Mouse (Mus musculus) kidney, postnatal 4 days (tissue): ENCODE measurements around the gene Gatad2a.
"Not testable (repeated sequence)": the region's sequence is repeated elsewhere in the genome, so short reads cannot be mapped to it uniquely, and the experiment has no call there.

ENCODE experiments used
- DNase-seq, 2 experiments: peaks; one replicate each; pipeline ENCODE4 v3.0.0; 2021; ENCODE audit warnings: mixed read lengths in 2 of 2

Gatad2a gene

GRCm38 (mm10) chr8:69988936-69989335 lies 7.2 kb downstream of the Gatad2a start:
- not testable (repeated sequence) for DNase-seq

GRCm38 (mm10) chr8:69987744-69988143 lies 8.4 kb downstream of the Gatad2a start:
- DNase-seq, result no peak

- DNase-seq, result no peak
Observed at GRCm38 (mm10) chr8:69984876-69985553, 11.2 kb downstream of the Gatad2a start.

- no peak for DNase-seq
Observed at GRCm38 (mm10) chr8:69978456-69978855, 17.7 kb downstream of the Gatad2a start.

- no peak for DNase-seq
Observed at GRCm38 (mm10) chr8:69974806-69975205, 21.4 kb downstream of the Gatad2a start.

- DNase-seq, result peak; percentile 97 to 98
Observed at GRCm38 (mm10) chr8:69974194-69974614, 22.0 kb downstream of the Gatad2a start.

GRCm38 (mm10) chr8:69973442-69974161 lies 22.6 kb downstream of the Gatad2a start:
- peak; percentile 68 to 80 for DNase-seq

- DNase-seq, result no peak
Observed at GRCm38 (mm10) chr8:69973063-69973441, 23.1 kb downstream of the Gatad2a start.

- no peak for DNase-seq
Observed at GRCm38 (mm10) chr8:69970880-69971279, 25.3 kb downstream of the Gatad2a start.

- no peak for DNase-seq
Observed at GRCm38 (mm10) chr8:69967291-69967933, 28.8 kb downstream of the Gatad2a start.

- DNase-seq, result no peak
Observed at GRCm38 (mm10) chr8:69959241-69959640, 36.9 kb downstream of the Gatad2a start.

GRCm38 (mm10) chr8:69957879-69958278 lies 38.3 kb downstream of the Gatad2a start:
- DNase-seq, result no peak

- DNase-seq, result no peak
Observed at GRCm38 (mm10) chr8:69957419-69957818, 38.8 kb downstream of the Gatad2a start.

GRCm38 (mm10) chr8:69956651-69957050 lies 39.5 kb downstream of the Gatad2a start:
- DNase-seq, result no peak

- DNase-seq, result no peak
Observed at GRCm38 (mm10) chr8:69954642-69955041, 41.5 kb downstream of the Gatad2a start.

GRCm38 (mm10) chr8:69954213-69954612 lies 42.0 kb downstream of the Gatad2a start:
- DNase-seq, result no peak

- DNase-seq, result no peak
Observed at GRCm38 (mm10) chr8:69950300-69950699, 45.9 kb downstream of the Gatad2a start.

GRCm38 (mm10) chr8:69942495-69942894 lies 53.7 kb downstream of the Gatad2a start:
- not testable (repeated sequence) for DNase-seq

- DNase-seq, result no peak
Observed at GRCm38 (mm10) chr8:69940386-69940785, 55.8 kb downstream of the Gatad2a start.

GRCm38 (mm10) chr8:69939633-69940032 lies 56.6 kb downstream of the Gatad2a start:
- peak; percentile 24 to 58 for DNase-seq

GRCm38 (mm10) chr8:69938245-69938982 lies 57.8 kb downstream of the Gatad2a start:
- no peak for DNase-seq

GRCm38 (mm10) chr8:69937466-69937865 lies 58.7 kb downstream of the Gatad2a start:
- no peak for DNase-seq
